Mouse (Mus musculus) midbrain, embryonic 16.5 days (tissue): ENCODE results near the gene Itga8. TPM values are rescaled to one million over a fixed set of nuclear protein-coding genes. Genes with fewer than 3 reads are reported as not detected.

Source experiments
- ATAC-seq: fragments of 200-750 bp; cut with Nextera tagmentation; 2 replicates; pipeline ENCODE4 v1.8.0; 2017; ENCODE audit warnings: moderate TSS enrichment
- H3K27ac ChIP-seq: fragments of 300-500 bp; sonication (generic); 2 replicates; pipeline ENCODE4 v1.5.1; 2014; ENCODE audit warnings: mild to moderate bottlenecking, low read length, mixed read lengths
- H3K27me3 ChIP-seq: fragments of 300-500 bp; sonication (generic); 2 replicates; pipeline ENCODE4 v1.6.1; 2014; ENCODE audit warnings: low read depth, low read length, mixed read lengths; ENCODE audit not compliant: control insufficient read depth, insufficient read depth
- H3K36me3 ChIP-seq: fragments of 300-500 bp; sonication (generic); 2 replicates; pipeline ENCODE4 v1.6.1; 2014; ENCODE audit warnings: mild to moderate bottlenecking, low read length, moderate library complexity, mixed read lengths; ENCODE audit not compliant: control insufficient read depth, insufficient read depth
- H3K4me1 ChIP-seq: fragments of 300-500 bp; sonication (generic); 2 replicates; pipeline ENCODE4 v1.6.1; 2014; ENCODE audit warnings: mild to moderate bottlenecking, low read length, mixed read lengths; ENCODE audit not compliant: control insufficient read depth, insufficient read depth
- H3K4me2 ChIP-seq: fragments of 300-500 bp; sonication (generic); 2 replicates; pipeline ENCODE4 v1.6.1; 2014; ENCODE audit warnings: mild to moderate bottlenecking, low read length, mixed read lengths
- H3K4me3 ChIP-seq: fragments of 300-500 bp; sonication (generic); 2 replicates; pipeline ENCODE4 v1.5.1; 2014; ENCODE audit warnings: low read depth, mild to moderate bottlenecking, low read length, moderate library complexity, mixed read lengths
- H3K9ac ChIP-seq: fragments of 300-500 bp; sonication (generic); 2 replicates; pipeline ENCODE4 v1.6.1; 2014; ENCODE audit warnings: low read depth, low read length, mixed read lengths
- H3K9me3 ChIP-seq: fragments of 300-500 bp; sonication (generic); replicated peaks from 2 replicates; pipeline ENCODE4 v1.6.1; 2014; ENCODE audit warnings: mild to moderate bottlenecking, low read length, mixed read lengths; ENCODE audit not compliant: control insufficient read depth, poor library complexity, severe bottlenecking
- WGBS: fragments of 180-500 bp; shearing (Covaris S2); extraction: QIAGEN DNeasy Blood & Tissue Kit; methylation state at CpG from one replicate; pipeline ENCODE4 v1.1.7; 2014; 5-methylcytosine and 5-hydroxymethylcytosine counted together
- polyA plus RNA-seq: library from polyadenylated mRNA; unstranded; fragments of >200 nt; fragmentation: Nextera tagmentation; extraction: Ambion mirVana; gene quantifications from 2 replicates; pipeline ENCODE4 v1.2.1, GENCODE M21; 2015

Itga8 gene
- polyA plus RNA-seq, 1 experiment from 2014 or later, result 2.6 TPM

DNA sequence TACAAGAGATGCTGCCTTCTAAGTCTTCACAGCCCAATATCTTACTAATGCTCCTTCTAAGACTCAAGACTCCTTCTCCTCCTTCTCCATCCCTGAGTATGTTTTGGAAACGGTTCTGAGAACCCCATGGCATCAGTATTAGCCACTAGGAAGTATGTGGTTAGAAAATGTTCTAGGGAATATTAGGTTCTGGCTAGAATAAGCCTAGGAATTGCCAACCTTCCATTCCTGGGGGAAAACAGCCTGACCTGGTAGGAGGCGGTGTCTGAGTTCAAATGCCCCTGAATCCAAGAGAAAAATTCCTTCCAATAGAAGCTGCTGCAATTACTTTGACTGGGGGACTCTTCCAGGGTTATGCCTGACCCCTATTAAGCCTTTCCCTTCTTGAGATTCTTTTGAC, 24.1 kb upstream of the Itga8 start:
- no peak for ATAC-seq
- Histone ChIP-seq H3K36me3 (no peaks in the 10 kb centered on the region), H3K27me3 (no peaks in the 10 kb centered on the region), H3K4me3 (no peak overlapping the region), H3K4me2 (no peak overlapping the region), H3K9me3 (no peaks in the 10 kb centered on the region), H3K9ac (no peak overlapping the region), H3K27ac (no peak overlapping the region), H3K4me1 (peaks cover 18% of the 10 kb centered on the region)
- WGBS, result 81% methylated on average over 2 of the region's 2 CpGs

DNA sequence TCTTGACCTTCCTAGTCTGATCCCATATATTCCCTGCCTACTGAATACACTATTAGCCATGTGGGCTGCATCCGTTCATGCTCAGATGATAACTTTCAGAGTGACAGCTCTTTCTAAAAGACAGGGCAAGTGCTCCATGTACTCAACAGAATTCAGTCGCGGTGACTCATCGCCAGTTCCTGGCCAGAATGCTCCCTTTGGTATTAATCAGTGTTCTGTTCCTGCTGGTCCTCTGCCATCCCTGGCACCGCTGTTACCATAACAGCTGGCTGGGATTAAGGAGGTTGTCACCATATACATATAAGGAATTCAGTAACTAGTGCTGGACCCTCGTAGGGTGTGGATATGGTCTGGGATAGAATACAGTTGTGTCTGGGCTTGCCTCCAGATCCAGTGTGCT, 23.7 kb upstream of the Itga8 start:
- Histone ChIP-seq H3K9me3 (no peaks in the 10 kb centered on the region), H3K4me3 (no peak overlapping the region), H3K27me3 (no peaks in the 10 kb centered on the region), H3K27ac (no peak overlapping the region), H3K4me2 (no peak overlapping the region), H3K36me3 (no peaks in the 10 kb centered on the region), H3K4me1 (peaks cover 18% of the 10 kb centered on the region), H3K9ac (no peak overlapping the region)
- 86% methylated on average over 6 of the region's 6 CpGs for WGBS
- ATAC-seq, result no peak

- WGBS, result 95% methylated on average over 4 of the region's 4 CpGs
- no peak overlapping the region for H3K27ac ChIP-seq
- H3K9ac ChIP-seq, result no peak overlapping the region
- H3K36me3 ChIP-seq, result no peaks in the 10 kb centered on the region
- no peaks in the 10 kb centered on the region for H3K9me3 ChIP-seq
- no peaks in the 10 kb centered on the region for H3K27me3 ChIP-seq
- H3K4me1 ChIP-seq, result no peaks in the 10 kb centered on the region
- no peak overlapping the region for H3K4me3 ChIP-seq
- H3K4me2 ChIP-seq, result no peak overlapping the region
- ATAC-seq, result no peak
Observed at GRCm38 (mm10) chr2:12320914-12321313, 19.2 kb upstream of the Itga8 start.

DNA sequence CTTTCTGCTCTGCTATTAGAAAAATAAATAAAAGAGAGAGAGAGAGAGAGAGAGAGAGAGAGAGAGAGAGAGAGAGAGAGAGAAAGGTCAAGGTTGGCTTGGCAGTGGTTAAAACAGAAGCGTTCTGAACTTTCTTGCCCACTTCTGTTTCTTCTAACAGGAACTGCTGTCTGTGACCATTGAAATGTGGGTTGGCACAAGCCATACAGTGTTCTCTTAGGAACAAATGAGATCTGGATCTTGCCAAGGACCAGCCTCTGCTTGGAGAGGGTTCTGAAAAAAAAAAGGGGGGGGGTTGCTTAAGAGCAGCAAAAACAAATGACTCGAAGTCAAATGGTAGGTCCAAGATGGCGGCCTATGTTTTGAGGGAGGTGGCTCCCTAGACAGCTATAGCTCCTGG, 17.0 kb upstream of the Itga8 start:
- 97% methylated on average over 3 of the region's 3 CpGs for WGBS
- ATAC-seq, result no peak
- no peaks in the 10 kb centered on the region for H3K27me3 ChIP-seq
- no peaks in the 10 kb centered on the region for H3K9me3 ChIP-seq
- H3K9ac ChIP-seq, result no peak overlapping the region
- no peak overlapping the region for H3K4me2 ChIP-seq
- no peak overlapping the region for H3K27ac ChIP-seq
- H3K36me3 ChIP-seq, result no peaks in the 10 kb centered on the region
- no peaks in the 10 kb centered on the region for H3K4me1 ChIP-seq
- H3K4me3 ChIP-seq, result no peak overlapping the region

DNA sequence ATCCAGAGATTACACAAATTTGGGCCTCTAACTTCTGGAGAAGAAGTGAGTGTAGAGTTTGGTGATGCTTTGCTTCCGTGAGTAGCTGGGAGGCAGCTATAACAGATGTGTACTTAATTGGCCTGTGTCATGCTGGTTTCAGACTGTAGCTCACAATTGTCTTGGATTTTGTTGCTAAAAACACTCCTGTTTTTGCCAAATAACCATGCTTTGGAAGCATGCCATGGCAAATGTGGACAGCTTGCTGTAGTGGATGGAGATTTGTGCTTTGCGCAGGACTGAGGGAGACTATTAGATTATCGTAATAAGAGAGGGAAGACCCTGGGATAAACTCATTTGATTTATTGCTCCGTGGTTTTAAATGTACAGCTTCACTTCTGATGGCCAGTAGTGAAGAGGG, 16.3 kb upstream of the Itga8 start:
- H3K4me3 ChIP-seq, result no peak overlapping the region
- H3K4me2 ChIP-seq, result no peak overlapping the region
- no peak overlapping the region for H3K9ac ChIP-seq
- H3K4me1 ChIP-seq, result no peaks in the 10 kb centered on the region
- no peaks in the 10 kb centered on the region for H3K9me3 ChIP-seq
- WGBS, result 88% methylated on average over 4 of the region's 4 CpGs
- H3K36me3 ChIP-seq, result no peaks in the 10 kb centered on the region
- no peak overlapping the region for H3K27ac ChIP-seq
- no peak for ATAC-seq
- no peaks in the 10 kb centered on the region for H3K27me3 ChIP-seq

GRCm38 (mm10) chr2:12317343-12317742, 15.6 kb upstream of the Itga8 start:
- 85% methylated on average over 5 of the region's 5 CpGs for WGBS

DNA sequence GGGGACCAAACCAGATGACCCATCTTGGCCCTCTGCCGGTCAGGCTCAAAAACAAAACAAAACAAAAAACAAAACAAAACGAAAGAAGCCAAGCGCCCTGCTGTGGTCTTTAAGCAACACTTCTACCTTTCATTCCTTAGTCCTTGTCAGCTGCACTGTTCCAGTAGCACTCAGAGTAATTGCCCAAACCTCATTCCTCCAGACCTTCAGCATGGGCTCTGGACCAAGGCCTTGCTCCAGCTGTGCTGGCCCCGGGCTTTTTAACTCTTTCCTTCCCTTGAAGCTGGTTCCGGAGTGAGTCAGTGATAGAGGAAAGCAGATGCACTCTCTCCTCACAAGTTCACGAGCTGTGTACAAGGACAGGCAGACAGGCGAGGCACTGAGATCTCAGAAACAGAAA, 14.6 kb upstream of the Itga8 start:
- Histone ChIP-seq H3K4me1 (no peaks in the 10 kb centered on the region), H3K27me3 (no peaks in the 10 kb centered on the region), H3K36me3 (no peaks in the 10 kb centered on the region), H3K4me2 (no peak overlapping the region), H3K27ac (no peak overlapping the region), H3K9me3 (no peaks in the 10 kb centered on the region), H3K9ac (no peak overlapping the region), H3K4me3 (no peak overlapping the region)
- 33% methylated on average over 7 of the region's 7 CpGs for WGBS
- ATAC-seq, result no peak

More at GRCm38 (mm10) chr2:12317343-12317742, 15.6 kb upstream of the Itga8 start:
- Histone ChIP-seq H3K9ac (no peak overlapping the region), H3K36me3 (no peaks in the 10 kb centered on the region), H3K27ac (no peak overlapping the region), H3K4me1 (no peaks in the 10 kb centered on the region), H3K4me2 (no peak overlapping the region), H3K4me3 (no peak overlapping the region), H3K9me3 (no peaks in the 10 kb centered on the region), H3K27me3 (no peaks in the 10 kb centered on the region)
- ATAC-seq, result no peak

DNA sequence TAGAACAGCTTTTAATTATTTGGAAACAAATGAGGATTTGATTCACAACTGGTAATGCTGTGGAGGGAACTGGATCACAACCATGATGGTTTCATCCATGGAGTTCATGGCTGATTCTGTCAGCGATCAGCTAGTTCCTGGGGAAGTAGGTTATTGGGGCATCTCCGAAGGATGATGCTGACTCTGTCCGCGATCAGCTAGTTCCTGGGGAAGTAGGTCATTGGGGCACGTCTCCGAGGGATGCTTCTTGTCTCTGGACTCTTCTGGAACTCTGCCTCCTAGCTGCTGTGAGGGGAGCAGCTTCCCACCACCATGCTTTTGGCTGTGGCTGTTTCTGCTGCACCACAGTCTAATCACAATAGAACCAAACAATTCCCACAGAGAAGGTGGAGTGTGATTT, 12.3 kb upstream of the Itga8 start:
- ATAC-seq, result no peak
- Histone ChIP-seq H3K4me3 (no peak overlapping the region), H3K27me3 (no peaks in the 10 kb centered on the region), H3K9me3 (no peaks in the 10 kb centered on the region), H3K27ac (no peak overlapping the region), H3K9ac (no peak overlapping the region), H3K4me2 (no peak overlapping the region), H3K36me3 (no peaks in the 10 kb centered on the region), H3K4me1 (no peaks in the 10 kb centered on the region)
- 80% methylated on average over 6 of the region's 6 CpGs for WGBS

DNA sequence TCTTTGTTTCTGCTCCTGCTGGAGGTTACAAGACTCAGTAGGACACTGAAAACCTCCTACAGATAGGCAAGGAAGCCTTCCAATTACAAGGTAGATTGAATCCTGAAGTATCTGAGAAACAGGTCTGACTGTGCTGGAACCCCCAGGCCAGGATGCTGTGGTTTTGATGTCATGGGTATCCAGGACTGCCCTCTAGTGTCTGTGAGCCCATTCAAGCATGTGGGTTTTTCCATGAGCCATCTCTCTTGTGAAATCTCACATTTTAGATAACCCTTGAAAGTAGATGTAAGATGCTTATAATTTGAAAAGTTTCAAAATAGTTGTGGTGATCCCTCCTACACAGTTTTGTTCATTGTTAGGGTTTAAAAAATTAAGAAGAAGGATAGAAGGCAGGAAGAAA, 6.7 kb upstream of the Itga8 start:
- Histone ChIP-seq H3K36me3 (no peaks in the 10 kb centered on the region), H3K4me2 (no peak overlapping the region), H3K4me3 (no peak overlapping the region), H3K9ac (no peak overlapping the region), H3K4me1 (no peaks in the 10 kb centered on the region), H3K27me3 (no peaks in the 10 kb centered on the region), H3K27ac (no peak overlapping the region), H3K9me3 (no peaks in the 10 kb centered on the region)
- ATAC-seq, result no peak

- no peaks in the 10 kb centered on the region for H3K27me3 ChIP-seq
- ATAC-seq, result no peak
- H3K4me2 ChIP-seq, result no peak overlapping the region
- H3K4me1 ChIP-seq, result no peaks in the 10 kb centered on the region
- H3K36me3 ChIP-seq, result no peaks in the 10 kb centered on the region
- no peak overlapping the region for H3K27ac ChIP-seq
- no peaks in the 10 kb centered on the region for H3K9me3 ChIP-seq
- no peak overlapping the region for H3K4me3 ChIP-seq
- no peak overlapping the region for H3K9ac ChIP-seq
Observed at GRCm38 (mm10) chr2:12307311-12307710, 5.6 kb upstream of the Itga8 start.
